Mouse (Mus musculus): ENCODE measurements around the gene Zc3h12a.

The Zc3h12a gene

DNA sequence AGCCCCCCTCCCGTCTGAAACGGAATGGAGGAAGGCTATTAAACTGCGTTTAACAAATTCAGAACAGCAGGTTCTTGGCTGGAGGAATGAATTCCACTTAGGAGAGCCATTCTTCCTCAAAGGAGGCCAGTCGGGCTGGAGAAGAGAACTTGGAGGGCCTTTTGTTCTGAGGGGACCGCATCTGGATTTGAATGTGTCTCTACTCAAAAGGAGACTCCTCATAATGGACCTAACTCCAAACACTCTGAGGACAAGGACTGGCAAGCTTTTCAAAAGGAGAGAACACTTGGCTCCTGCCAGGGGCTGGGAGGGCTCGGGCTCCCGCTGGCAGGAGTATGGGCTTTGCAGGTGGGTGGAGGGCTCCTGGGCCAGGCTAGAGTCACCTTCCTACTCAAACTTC is 17.0 kb upstream of the Zc3h12a start:
- DNase-seq (ENCODE audit: low spot score): no peak

GRCm38 (mm10) chr4:125144211-125144610 is 16.6 kb upstream of the Zc3h12a start:
- DNase-seq (ENCODE audit: low spot score): no peak

DNA sequence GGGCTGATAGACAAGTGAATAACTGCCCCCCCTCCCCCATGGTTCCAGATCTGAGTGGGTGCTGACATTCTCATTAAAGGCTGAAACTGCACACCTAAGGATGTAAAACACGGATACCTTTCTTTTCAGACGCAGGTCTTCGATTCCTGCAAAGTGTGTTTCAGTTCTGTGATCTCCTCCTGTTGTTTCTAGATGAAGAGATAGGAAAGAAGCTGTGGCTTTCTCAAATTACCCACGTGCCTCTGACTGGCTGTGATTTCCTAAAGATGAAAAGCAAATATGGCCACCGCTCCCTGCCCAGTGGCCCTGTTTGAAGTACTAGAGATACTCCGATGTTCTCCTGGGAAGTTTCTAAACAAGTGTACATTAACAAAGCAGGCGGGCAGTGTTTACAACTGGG is 10.7 kb upstream of the Zc3h12a start:
- DNase-seq (ENCODE audit: low spot score): no peak

DNA sequence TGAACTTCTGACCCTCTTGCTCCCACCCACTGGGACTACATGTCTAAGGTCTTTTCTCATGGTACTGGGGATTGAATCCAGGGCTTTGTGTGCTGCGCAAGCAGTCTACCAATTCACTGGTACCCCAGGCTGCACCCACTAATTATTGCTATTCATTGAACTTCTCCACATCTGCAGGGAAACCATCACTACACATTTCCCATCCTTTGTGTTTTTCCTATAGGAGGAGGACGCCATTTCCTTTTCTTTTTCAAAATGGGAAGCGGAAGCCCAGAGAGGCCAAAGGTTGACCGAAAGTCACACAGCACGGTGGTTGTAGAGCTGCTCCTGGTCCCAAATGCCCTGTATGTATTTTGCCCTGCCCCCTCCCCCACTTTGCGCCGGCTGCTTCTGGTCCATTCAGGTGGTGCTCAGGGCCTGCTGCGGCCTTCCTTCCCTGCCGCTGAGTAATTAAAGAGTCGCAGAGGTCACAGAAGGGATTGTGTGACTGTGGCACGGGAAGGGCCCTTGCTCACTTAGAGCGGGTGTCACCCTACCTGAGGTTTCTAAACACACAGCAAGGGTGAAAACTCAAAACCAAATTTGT is 8.8 kb upstream of the Zc3h12a start:
- no peak for DNase-seq (ENCODE audit: low spot score)

- no peak for DNase-seq (ENCODE audit: low spot score)
Measured at GRCm38 (mm10) chr4:125135076-125135855, 7.6 kb upstream of the Zc3h12a start.

DNA sequence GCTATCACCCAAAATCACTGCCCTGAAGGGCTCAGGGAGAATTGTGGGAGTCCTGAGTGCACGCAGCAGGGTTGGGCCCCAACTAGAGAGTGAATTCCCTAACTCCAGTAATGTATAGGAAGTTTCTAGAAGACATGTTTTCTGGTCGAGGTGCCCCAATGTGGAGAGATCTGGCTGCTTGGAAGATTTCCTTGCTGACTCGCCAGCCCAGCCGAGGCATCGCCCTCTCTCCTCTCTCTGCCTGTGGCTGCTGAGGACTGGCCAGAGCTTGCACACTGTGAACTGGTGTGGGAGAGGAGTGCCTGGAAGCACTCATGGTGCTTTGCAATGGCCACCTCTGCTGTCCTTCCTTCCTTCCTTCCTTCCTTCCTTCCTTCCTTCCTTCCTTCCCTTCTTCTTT is 7.0 kb upstream of the Zc3h12a start:
- no peak for DNase-seq (ENCODE audit: low spot score)

DNA sequence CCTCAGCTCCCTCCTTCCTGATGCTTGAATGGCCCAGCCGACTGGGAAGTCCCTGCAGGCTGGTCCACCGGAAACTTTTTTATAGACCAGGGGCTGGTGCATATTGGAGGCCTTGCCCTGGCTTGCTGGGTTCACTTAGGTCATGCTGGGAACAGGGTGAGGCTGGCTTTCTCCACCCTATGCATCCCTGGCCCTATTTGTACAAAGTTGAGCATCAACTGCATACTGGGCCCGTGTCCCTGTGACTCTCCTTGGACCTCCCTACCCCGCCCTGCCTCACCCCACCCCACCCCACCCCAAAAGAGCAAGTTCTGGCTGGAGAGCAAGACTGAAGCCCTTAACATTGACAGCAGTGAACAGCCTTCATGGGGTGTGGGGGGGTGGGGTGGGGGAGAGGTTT is 6.6 kb upstream of the Zc3h12a start:
- no peak for DNase-seq (ENCODE audit: low spot score)

- DNase-seq (ENCODE audit: low spot score): no peak
Measured at GRCm38 (mm10) chr4:125132394-125132793, 4.8 kb upstream of the Zc3h12a start.

- no peak for DNase-seq (ENCODE audit: low spot score)
Measured at GRCm38 (mm10) chr4:125131493-125131892, 3.9 kb upstream of the Zc3h12a start.

DNA sequence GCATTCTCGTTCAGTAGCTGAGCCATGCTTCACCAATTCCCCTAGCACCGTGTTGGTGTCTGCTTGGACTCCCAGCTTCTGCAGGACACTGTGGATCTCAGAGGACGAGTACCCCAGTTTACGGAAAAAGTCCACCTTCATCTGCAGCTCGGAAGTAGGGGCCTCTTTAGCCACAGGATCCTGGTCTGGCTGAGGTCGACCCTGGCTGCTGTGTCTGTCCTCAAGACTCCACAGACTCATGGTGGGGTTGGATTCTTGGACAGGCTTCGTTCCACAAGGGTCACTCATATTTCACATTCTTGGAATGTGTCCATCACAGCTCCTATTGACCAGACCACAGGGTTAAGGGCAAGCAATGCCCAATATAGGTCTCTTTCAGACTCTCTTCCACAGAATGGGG is 879 bp downstream of the Zc3h12a start:
- DNase-seq (ENCODE audit: low spot score): no peak

DNA sequence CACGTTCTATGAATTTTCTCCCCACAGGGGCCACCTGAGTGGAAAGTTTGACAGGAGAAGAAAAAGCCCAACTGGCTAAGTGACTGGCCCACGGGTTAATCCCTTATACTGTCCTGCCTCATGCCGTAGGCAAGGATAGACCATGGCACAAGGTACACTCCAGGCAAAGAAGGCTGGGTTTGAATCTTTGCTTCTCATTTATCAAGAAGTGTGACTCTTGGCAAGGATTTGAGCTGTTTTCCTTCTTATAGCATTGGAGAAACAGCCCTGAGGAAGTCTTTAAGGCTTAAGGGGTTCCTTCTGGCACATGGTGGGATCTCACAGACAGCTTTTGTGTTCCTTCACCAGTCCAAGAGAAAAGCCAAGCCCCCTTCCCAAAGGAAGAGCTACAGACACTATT is 1.5 kb downstream of the Zc3h12a start:
- DNase-seq (ENCODE audit: low spot score): no peak

GRCm38 (mm10) chr4:125125361-125125921 is 2.2 kb downstream of the Zc3h12a start:
- DNase-seq (ENCODE audit: low spot score): no peak

- no peak for DNase-seq (ENCODE audit: low spot score)
Measured at GRCm38 (mm10) chr4:125124424-125125209, 3.0 kb downstream of the Zc3h12a start.

GRCm38 (mm10) chr4:125123279-125123671 is 4.4 kb downstream of the Zc3h12a start:
- DNase-seq (ENCODE audit: low spot score): no peak

- DNase-seq (ENCODE audit: low spot score): peak; percentile 65
Measured at GRCm38 (mm10) chr4:125122431-125123278, 5.0 kb downstream of the Zc3h12a start.

GRCm38 (mm10) chr4:125119721-125120120 is 7.9 kb downstream of the Zc3h12a start:
- no peak for DNase-seq (ENCODE audit: low spot score)

- DNase-seq (ENCODE audit: low spot score): no peak
Measured at GRCm38 (mm10) chr4:125119070-125119469, 8.6 kb downstream of the Zc3h12a start.

- no peak for DNase-seq (ENCODE audit: low spot score)
Measured at GRCm38 (mm10) chr4:125117902-125118320, 9.7 kb downstream of the Zc3h12a start.

DNA sequence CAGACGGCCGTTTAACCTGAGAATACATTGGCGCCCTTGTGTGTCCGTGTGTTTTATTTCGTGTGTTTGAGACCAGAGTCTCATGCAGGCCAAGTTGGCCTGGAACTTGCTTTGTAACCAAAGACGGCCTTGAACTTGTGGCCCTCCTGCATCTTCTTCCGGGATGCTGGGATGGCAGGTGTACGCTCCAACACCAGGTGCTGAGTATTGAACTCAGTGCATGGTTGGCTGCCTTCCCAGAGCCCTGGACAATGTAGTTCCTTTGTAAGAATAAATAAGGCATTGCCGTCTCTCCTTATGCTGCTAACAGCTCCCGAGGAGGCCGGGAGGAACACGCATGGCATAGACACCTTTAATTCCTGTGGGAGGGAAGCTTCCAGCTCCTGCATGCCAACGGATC is 10.7 kb downstream of the Zc3h12a start:
- DNase-seq (ENCODE audit: low spot score): no peak

GRCm38 (mm10) chr4:125116090-125116861 is 11.4 kb downstream of the Zc3h12a start:
- DNase-seq (ENCODE audit: low spot score): no peak

- no peak for DNase-seq (ENCODE audit: low spot score)
Measured at GRCm38 (mm10) chr4:125115710-125116089, 11.9 kb downstream of the Zc3h12a start.

All from yolk sac, embryonic 10.5 days (tissue).